Mouse (Mus musculus): Measurements from ENCODE around the gene St6gal1.

St6gal1 gene

GRCm38 (mm10) chr16:23333875-23334551 lies 109.5 kb downstream of the St6gal1 start:
- DNase-seq (ENCODE audit: low spot score in 2 of 2) = no peak

- DNase-seq (ENCODE audit: low spot score in 2 of 2) = no peak
These were observed 112.8 kb downstream of the St6gal1 start for GRCm38 (mm10) chr16:23337317-23337716.

GRCm38 (mm10) chr16:23341254-23341653 lies 116.7 kb downstream of the St6gal1 start:
- no peak for DNase-seq (ENCODE audit: low spot score in 2 of 2)

GRCm38 (mm10) chr16:23350802-23351201 lies 126.3 kb downstream of the St6gal1 start:
- DNase-seq (ENCODE audit: low spot score in 2 of 2) = peak in 1 of 2 experiments; percentile 45

- DNase-seq (ENCODE audit: low spot score in 2 of 2) = no peak
These were observed 136.5 kb downstream of the St6gal1 start for GRCm38 (mm10) chr16:23361031-23361430.

- DNase-seq (ENCODE audit: low spot score in 2 of 2) = no peak
These were observed 137.0 kb downstream of the St6gal1 start for GRCm38 (mm10) chr16:23361434-23361970.

- DNase-seq (ENCODE audit: low spot score in 2 of 2) = no peak
These were observed 139.9 kb downstream of the St6gal1 start for GRCm38 (mm10) chr16:23364328-23364990.

GRCm38 (mm10) chr16:23369124-23369523 lies 144.6 kb downstream of the St6gal1 start:
- DNase-seq (ENCODE audit: low spot score in 2 of 2) = no peak

GRCm38 (mm10) chr16:23370724-23371123 lies 146.2 kb downstream of the St6gal1 start:
- no peak for DNase-seq (ENCODE audit: low spot score in 2 of 2)

- no peak for DNase-seq (ENCODE audit: low spot score in 2 of 2)
These were observed 147.8 kb downstream of the St6gal1 start for GRCm38 (mm10) chr16:23372340-23372739.

- DNase-seq (ENCODE audit: low spot score in 2 of 2) = no peak
These were observed 149.5 kb downstream of the St6gal1 start for GRCm38 (mm10) chr16:23374068-23374467.

GRCm38 (mm10) chr16:23374938-23375337 lies 150.4 kb downstream of the St6gal1 start:
- no peak for DNase-seq (ENCODE audit: low spot score in 2 of 2)

GRCm38 (mm10) chr16:23376189-23376588 lies 151.6 kb downstream of the St6gal1 start:
- no peak for DNase-seq (ENCODE audit: low spot score in 2 of 2)

GRCm38 (mm10) chr16:23379536-23380230 lies 155.1 kb downstream of the St6gal1 start:
- DNase-seq (ENCODE audit: low spot score in 2 of 2) = no peak

GRCm38 (mm10) chr16:23384304-23384703 lies 159.8 kb downstream of the St6gal1 start:
- no peak for DNase-seq (ENCODE audit: low spot score in 2 of 2)

- DNase-seq (ENCODE audit: low spot score in 2 of 2) = no peak
These were observed 173.4 kb downstream of the St6gal1 start for GRCm38 (mm10) chr16:23397931-23398330.

- DNase-seq (ENCODE audit: low spot score in 2 of 2) = no peak
These were observed 176.9 kb downstream of the St6gal1 start for GRCm38 (mm10) chr16:23401463-23401862.

- no peak for DNase-seq (ENCODE audit: low spot score in 2 of 2)
These were observed 177.4 kb downstream of the St6gal1 start for GRCm38 (mm10) chr16:23401959-23402358.

GRCm38 (mm10) chr16:23403008-23403755 lies 178.6 kb downstream of the St6gal1 start:
- DNase-seq (ENCODE audit: low spot score in 2 of 2) = peak; percentile 69 to 85
